Mouse (Mus musculus) gastrocnemius, adult 2 months (tissue): ENCODE results near the gene Wbp11. TPM values are rescaled to one million over a fixed set of nuclear protein-coding genes. Genes with fewer than 3 reads are reported as not detected.

Experiments
- DNase-seq: peaks from one replicate; pipeline ENCODE4 v3.0.0; 2022
- H3K27ac ChIP-seq: fragments of 200-600 bp; 2 replicates; pipeline ENCODE4 v1.8.1; 2022; ENCODE audit warnings: mild to moderate bottlenecking
- H3K4me3 ChIP-seq: fragments of 200-600 bp; 2 replicates; pipeline ENCODE4 v1.8.1; 2022; ENCODE audit warnings: mild to moderate bottlenecking, moderate library complexity
- CTCF ChIP-seq: fragments of 200-600 bp; IDR thresholded peaks from 2 replicates; pipeline ENCODE4 v1.8.1; 2022; ENCODE audit warnings: antibody characterized with exemption, mild to moderate bottlenecking, moderate library complexity
- intact Hi-C: fragments of 180-260 bp; cut with DNase I; formaldehyde crosslinking; loops from one replicate; pipeline ENCODE4 v1.15.1; 2025
- long read RNA-seq, 2 experiments: library from polyadenylated mRNA; stranded (forward); transcript quantifications; one replicate each; pipeline ENCODE4 v2.0.0; 2021
- total RNA-seq, 2 experiments: library from RNA; stranded (reverse); gene quantifications; 2 replicates each; pipeline ENCODE4 v1.2.3; 2021

Gene Wbp11
- total RNA-seq, result 10 to 100 TPM; 48.4 to 54.7 TPM
- long read RNA-seq, experiment 1, transcript Wbp11-201 (12 exons, 2,739 nt), result major isoform, 101 of 131 reads
- long read RNA-seq, experiment 1, partial matches to known transcripts, result 9 of 131 reads
- long read RNA-seq, experiment 1, other reads (novel, unspliced or antisense), result 21 of 131 reads
- long read RNA-seq, experiment 2, transcript Wbp11-201 (12 exons, 2,739 nt), result major isoform, 82 of 108 reads
- long read RNA-seq, experiment 2, partial matches to known transcripts, result 9 of 108 reads
- long read RNA-seq, experiment 2, other reads (novel, unspliced or antisense), result 17 of 108 reads

GRCm38 (mm10) chr6:136827881-136828561 lies at the start of gene Wbp11:
Gene Wbp11 (minus strand): TSS chr6:136828233.
- peak within 1 kb of the TSS; percentile 100 for H3K4me3 ChIP-seq
- peak within 1 kb of the TSS; percentile 97 for H3K27ac ChIP-seq
- peak; percentile 97 for DNase-seq
- intact Hi-C loops, result loop anchor here (1.0 kb wide), 1 partner anchor 24 kb away; the partner anchor contains the start of gene Hist4h4
- peak; percentile 26; the same call in 1 of the 2 replicates for TF ChIP-seq CTCF

- TF ChIP-seq CTCF, result no peak
- peak within 1 kb of the TSS; percentile 68 for H3K4me3 ChIP-seq
- intact Hi-C loops, result no loop called here
- H3K27ac ChIP-seq, result peak within 1 kb of the TSS; percentile 78
- DNase-seq, result peak; percentile 44
Measured at GRCm38 (mm10) chr6:136875670-136876069, 47.6 kb upstream of the Wbp11 start, which contains the start of gene Mgp. Gene Mgp (minus strand): TSS chr6:136875823.

GRCm38 (mm10) chr6:136874599-136874998 lies 46.6 kb upstream of the Wbp11 start:
- Histone ChIP-seq H3K4me3 (peak overlapping the region; percentile 68), H3K27ac (peak overlapping the region; percentile 78)
- intact Hi-C loops, result no loop called here
- DNase-seq, result no peak
- TF ChIP-seq CTCF, result no peak

GRCm38 (mm10) chr6:136868921-136869320 lies 40.9 kb upstream of the Wbp11 start:
- Histone ChIP-seq H3K27ac (peak overlapping the region; percentile 48; the same call in 1 of the 2 replicates), H3K4me3 (no peak overlapping the region)
- TF ChIP-seq CTCF, result no peak
- intact Hi-C loops, result no loop called here
- DNase-seq, result no peak

- Histone ChIP-seq H3K27ac (no peak overlapping the region), H3K4me3 (no peak overlapping the region)
- TF ChIP-seq CTCF, result no peak
- intact Hi-C loops, result no loop called here
- no peak for DNase-seq
Measured at GRCm38 (mm10) chr6:136866150-136866549, 38.1 kb upstream of the Wbp11 start.

- DNase-seq, result no peak
- intact Hi-C loops, result no loop called here
Measured at GRCm38 (mm10) chr6:136865360-136865759, 37.3 kb upstream of the Wbp11 start.

GRCm38 (mm10) chr6:136861020-136861419 lies 33.0 kb upstream of the Wbp11 start:
- TF ChIP-seq CTCF, result peak; percentile 80
- intact Hi-C loops, result loop anchor here (1.0 to 5.0 kb wide), 3 partner anchors 59 to 121 kb away; no protein-coding TSS in a partner anchor
- H3K4me3 ChIP-seq, result peak overlapping the region; percentile 26; the same call in 1 of the 2 replicates
- peak overlapping the region; percentile 43; the same call in 1 of the 2 replicates for H3K27ac ChIP-seq
- no peak for DNase-seq

More at GRCm38 (mm10) chr6:136865360-136865759, 37.3 kb upstream of the Wbp11 start:
- Histone ChIP-seq H3K27ac (no peak overlapping the region), H3K4me3 (no peak overlapping the region)
- no peak for TF ChIP-seq CTCF

GRCm38 (mm10) chr6:136858420-136858819 lies 30.4 kb upstream of the Wbp11 start:
- H3K27ac ChIP-seq, result no peak overlapping the region
- intact Hi-C loops, result no loop called here
- TF ChIP-seq CTCF, result no peak
- DNase-seq, result no peak
- H3K4me3 ChIP-seq, result no peak overlapping the region

GRCm38 (mm10) chr6:136857873-136858260 lies 29.8 kb upstream of the Wbp11 start:
- intact Hi-C loops, result no loop called here
- no peak for TF ChIP-seq CTCF
- no peak for DNase-seq
- Histone ChIP-seq H3K27ac (peak overlapping the region; percentile 56), H3K4me3 (peak overlapping the region; percentile 7)

- intact Hi-C loops, result no loop called here
- H3K4me3 ChIP-seq, result peak within 1 kb of the TSS; percentile 7
- peak within 1 kb of the TSS; percentile 56 for H3K27ac ChIP-seq
- no peak for TF ChIP-seq CTCF
- no peak for DNase-seq
Measured at GRCm38 (mm10) chr6:136857186-136857872, 29.3 kb upstream of the Wbp11 start, which contains the start of gene Art4. Gene Art4 (minus strand): TSS chr6:136857733.

GRCm38 (mm10) chr6:136856071-136856636 lies 28.1 kb upstream of the Wbp11 start:
- intact Hi-C loops, result no loop called here
- no peak for DNase-seq

GRCm38 (mm10) chr6:136855183-136855582 lies 27.1 kb upstream of the Wbp11 start:
- no peak for TF ChIP-seq CTCF
- Histone ChIP-seq H3K4me3 (no peak overlapping the region), H3K27ac (no peak overlapping the region)
- no peak for DNase-seq
- intact Hi-C loops, result no loop called here

More at GRCm38 (mm10) chr6:136856071-136856636, 28.1 kb upstream of the Wbp11 start:
- no peak for TF ChIP-seq CTCF
- Histone ChIP-seq H3K4me3 (no peak overlapping the region), H3K27ac (no peak overlapping the region)
